Mouse (Mus musculus) midbrain, embryonic 10.5 days (tissue): ENCODE data around the gene Mef2c. TPM values are rescaled to one million over a fixed set of nuclear protein-coding genes. Genes with fewer than 3 reads are reported as not detected.

ENCODE experiments used
- DNase-seq: peaks from one replicate; pipeline ENCODE4 v3.0.0-alpha.2; 2017; ENCODE audit warnings: low spot score
- H3K27ac ChIP-seq: fragments of 300-500 bp; sonication (generic); replicated peaks from 2 replicates; pipeline ENCODE4 v1.5.1; 2016; ENCODE audit warnings: mild to moderate bottlenecking
- H3K27me3 ChIP-seq: fragments of 300-500 bp; sonication (generic); 2 replicates; pipeline ENCODE4 v1.6.1; 2016; ENCODE audit warnings: low read depth, mild to moderate bottlenecking; ENCODE audit not compliant: poor library complexity, severe bottlenecking
- H3K36me3 ChIP-seq: fragments of 300-500 bp; sonication (generic); 2 replicates; pipeline ENCODE4 v1.6.1; 2016; ENCODE audit warnings: mild to moderate bottlenecking, moderate library complexity
- H3K4me1 ChIP-seq: fragments of 300-500 bp; sonication (generic); 2 replicates; pipeline ENCODE4 v1.6.1; 2016
- H3K4me3 ChIP-seq: fragments of 300-500 bp; sonication (generic); 2 replicates; pipeline ENCODE4 v1.5.1; 2016; ENCODE audit warnings: mild to moderate bottlenecking, moderate library complexity
- H3K9me3 ChIP-seq: fragments of 300-500 bp; sonication (generic); replicated peaks from 2 replicates; pipeline ENCODE4 v1.6.1; 2016; ENCODE audit warnings: mild to moderate bottlenecking
- WGBS: fragments of 180-500 bp; shearing (Covaris S2); methylation state at CpG from one replicate; pipeline ENCODE4 v1.1.7; 2016; 5-methylcytosine and 5-hydroxymethylcytosine counted together
- polyA plus RNA-seq: library from polyadenylated mRNA; unstranded; fragments of >200 nt; fragmentation: Nextera tagmentation; extraction: Ambion mirVana; gene quantifications from 2 replicates; pipeline ENCODE4 v1.2.1, GENCODE M21; 2016

Gene Mef2c
- polyA plus RNA-seq, 1 experiment from 2014 or later: 11.9 TPM

- Histone ChIP-seq H3K9me3 (no peaks in the 10 kb centered on the region), H3K27ac (no peak overlapping the region), H3K27me3 (no peaks in the 10 kb centered on the region), H3K4me3 (no peak overlapping the region), H3K36me3 (no peaks in the 10 kb centered on the region), H3K4me1 (peaks cover under 1% of the 10 kb centered on the region)
- 72% methylated on average over 8 of the region's 8 CpGs for WGBS
- DNase-seq: no peak
These were observed 63.1 kb downstream of the Mef2c start for GRCm38 (mm10) chr13:83566834-83567534.

- Histone ChIP-seq H3K9me3 (no peaks in the 10 kb centered on the region), H3K4me1 (peaks cover 8% of the 10 kb centered on the region), H3K27ac (no peak overlapping the region), H3K27me3 (no peaks in the 10 kb centered on the region), H3K4me3 (no peak overlapping the region), H3K36me3 (no peaks in the 10 kb centered on the region)
- DNase-seq: no peak
- WGBS: 63% methylated on average over 3 of the region's 3 CpGs
These were observed 63.8 kb downstream of the Mef2c start for GRCm38 (mm10) chr13:83567681-83568080.

DNA sequence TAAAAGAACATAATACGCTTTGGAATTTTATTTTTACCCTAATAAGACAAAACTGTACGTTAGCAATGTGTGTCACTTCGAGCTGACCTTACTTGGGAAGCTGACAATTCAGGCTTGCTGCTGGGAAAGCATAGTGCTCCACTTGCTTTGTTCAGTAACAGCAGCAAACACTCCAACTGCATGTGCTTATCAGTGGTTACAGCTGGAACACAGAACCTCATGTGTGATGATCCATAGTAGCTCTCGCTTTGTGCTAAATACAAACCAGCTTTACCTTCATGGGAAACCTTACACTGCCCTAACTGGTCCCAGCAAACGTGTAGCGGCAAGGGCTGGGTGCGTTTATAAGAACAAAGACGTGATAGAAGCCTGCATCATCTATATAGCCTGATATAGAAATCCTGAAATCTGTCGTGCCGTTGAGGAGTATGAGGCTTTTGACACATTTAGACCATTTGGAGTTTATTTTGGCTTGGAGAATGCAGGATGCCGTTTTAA lies 65.0 kb downstream of the Mef2c start:
- Histone ChIP-seq H3K4me1 (peaks cover 19% of the 10 kb centered on the region), H3K36me3 (no peaks in the 10 kb centered on the region), H3K4me3 (no peak overlapping the region), H3K27ac (no peak overlapping the region), H3K9me3 (no peaks in the 10 kb centered on the region), H3K27me3 (no peaks in the 10 kb centered on the region)
- 87% methylated on average over 11 of the region's 11 CpGs for WGBS
- no peak for DNase-seq

GRCm38 (mm10) chr13:83571973-83572447 lies 68.2 kb downstream of the Mef2c start:
- no peaks in the 10 kb centered on the region for H3K9me3 ChIP-seq
- peak; percentile 25 for DNase-seq
- no peak overlapping the region for H3K27ac ChIP-seq
- WGBS: 39% methylated on average over 7 of the region's 7 CpGs
- peaks cover 7% of the 10 kb centered on the region; the same call in 1 of the 2 replicates for H3K27me3 ChIP-seq
- H3K4me3 ChIP-seq: no peak overlapping the region
- peaks cover 21% of the 10 kb centered on the region for H3K4me1 ChIP-seq
- no peaks in the 10 kb centered on the region for H3K36me3 ChIP-seq

GRCm38 (mm10) chr13:83572469-83572868 lies 68.6 kb downstream of the Mef2c start:
- no peaks in the 10 kb centered on the region for H3K9me3 ChIP-seq
- WGBS: 82% methylated on average over 5 of the region's 5 CpGs

DNA sequence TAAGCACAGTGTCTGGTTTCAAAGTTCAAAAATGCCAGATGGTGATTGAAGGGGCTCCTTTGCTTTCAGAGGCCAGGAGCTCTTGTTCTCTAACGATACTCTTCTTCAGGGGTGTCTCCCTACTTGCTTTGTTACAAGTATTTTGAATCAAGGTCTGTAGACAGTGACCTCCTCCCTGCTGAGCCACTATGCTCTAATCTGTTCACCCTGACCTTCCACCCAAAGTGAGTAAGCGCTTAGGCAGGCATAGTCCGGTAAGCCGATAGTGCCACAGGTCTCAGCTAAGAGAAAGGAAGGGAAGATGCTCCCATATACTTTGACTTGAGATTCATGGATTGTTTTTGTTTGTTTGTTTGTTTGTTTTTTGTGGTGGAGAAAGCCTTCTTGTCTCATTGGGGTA lies 69.5 kb downstream of the Mef2c start:
- no peak overlapping the region for H3K27ac ChIP-seq
- DNase-seq: no peak
- H3K36me3 ChIP-seq: no peaks in the 10 kb centered on the region
- H3K27me3 ChIP-seq: peaks cover 7% of the 10 kb centered on the region; the same call in 1 of the 2 replicates
- H3K4me3 ChIP-seq: no peak overlapping the region
- H3K9me3 ChIP-seq: no peaks in the 10 kb centered on the region
- peaks cover 21% of the 10 kb centered on the region for H3K4me1 ChIP-seq
- WGBS: 20% methylated on average over 4 of the region's 4 CpGs

More at GRCm38 (mm10) chr13:83572469-83572868, 68.6 kb downstream of the Mef2c start:
- no peak for DNase-seq
- Histone ChIP-seq H3K27ac (no peak overlapping the region), H3K27me3 (peaks cover 7% of the 10 kb centered on the region; the same call in 1 of the 2 replicates), H3K4me1 (peaks cover 21% of the 10 kb centered on the region), H3K36me3 (no peaks in the 10 kb centered on the region), H3K4me3 (no peak overlapping the region)

GRCm38 (mm10) chr13:83573855-83574583 lies 70.2 kb downstream of the Mef2c start:
- no peaks in the 10 kb centered on the region for H3K36me3 ChIP-seq
- H3K27ac ChIP-seq: no peak overlapping the region
- DNase-seq: no peak
- peaks cover 7% of the 10 kb centered on the region; the same call in 1 of the 2 replicates for H3K27me3 ChIP-seq
- 66% methylated on average over 8 of the region's 8 CpGs for WGBS
- no peaks in the 10 kb centered on the region for H3K9me3 ChIP-seq
- H3K4me1 ChIP-seq: peaks cover 21% of the 10 kb centered on the region
- H3K4me3 ChIP-seq: no peak overlapping the region

- peaks cover 21% of the 10 kb centered on the region for H3K4me1 ChIP-seq
- no peak overlapping the region for H3K27ac ChIP-seq
- H3K27me3 ChIP-seq: peaks cover 7% of the 10 kb centered on the region; the same call in 1 of the 2 replicates
- DNase-seq: no peak
- no peak overlapping the region for H3K4me3 ChIP-seq
- WGBS: 80% methylated on average over 8 of the region's 8 CpGs
- H3K9me3 ChIP-seq: no peaks in the 10 kb centered on the region
- no peaks in the 10 kb centered on the region for H3K36me3 ChIP-seq
These were observed 71.0 kb downstream of the Mef2c start for GRCm38 (mm10) chr13:83574866-83575265.

DNA sequence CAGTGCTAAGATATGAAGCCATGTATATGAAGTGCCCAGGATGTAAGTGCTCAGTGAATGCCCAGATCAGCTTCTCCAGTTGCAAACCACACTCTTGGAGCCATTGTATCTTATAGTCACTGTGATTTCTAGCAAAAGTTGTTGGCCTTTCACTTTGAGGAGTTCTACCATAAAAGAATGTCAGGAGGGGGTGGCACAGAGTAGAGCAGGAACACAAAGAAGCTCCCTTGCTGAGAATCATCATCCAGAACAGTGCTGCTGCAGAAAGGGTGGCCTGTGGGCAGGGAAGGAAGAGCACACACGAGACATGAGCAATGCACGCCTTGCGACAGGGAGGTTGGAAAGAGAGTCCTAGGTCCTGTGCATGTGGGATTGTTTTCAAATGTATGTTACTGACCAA lies 75.6 kb downstream of the Mef2c start:
- DNase-seq: no peak

GRCm38 (mm10) chr13:83580856-83581255 lies 77.0 kb downstream of the Mef2c start:
- 80% methylated on average over 5 of the region's 5 CpGs for WGBS
- Histone ChIP-seq H3K4me1 (no peaks in the 10 kb centered on the region), H3K36me3 (no peaks in the 10 kb centered on the region), H3K27ac (no peak overlapping the region), H3K9me3 (no peaks in the 10 kb centered on the region), H3K4me3 (no peak overlapping the region), H3K27me3 (peaks cover 7% of the 10 kb centered on the region; the same call in 1 of the 2 replicates)
- DNase-seq: no peak

More for the DNA sequence above, 75.6 kb downstream of the Mef2c start:
- no peaks in the 10 kb centered on the region for H3K9me3 ChIP-seq
- no peaks in the 10 kb centered on the region for H3K36me3 ChIP-seq
- no peak overlapping the region for H3K4me3 ChIP-seq
- H3K27me3 ChIP-seq: peaks cover 7% of the 10 kb centered on the region; the same call in 1 of the 2 replicates
- no peak overlapping the region for H3K27ac ChIP-seq
- no peaks in the 10 kb centered on the region for H3K4me1 ChIP-seq
- WGBS: 91% methylated on average over 3 of the region's 3 CpGs

- Histone ChIP-seq H3K4me1 (no peaks in the 10 kb centered on the region), H3K27ac (no peak overlapping the region), H3K9me3 (no peaks in the 10 kb centered on the region), H3K36me3 (no peaks in the 10 kb centered on the region), H3K4me3 (no peak overlapping the region), H3K27me3 (no peaks in the 10 kb centered on the region)
- DNase-seq: no peak
- 89% methylated on average over 1 of the region's 1 CpGs for WGBS
These were observed 78.7 kb downstream of the Mef2c start for GRCm38 (mm10) chr13:83582564-83582963.

DNA sequence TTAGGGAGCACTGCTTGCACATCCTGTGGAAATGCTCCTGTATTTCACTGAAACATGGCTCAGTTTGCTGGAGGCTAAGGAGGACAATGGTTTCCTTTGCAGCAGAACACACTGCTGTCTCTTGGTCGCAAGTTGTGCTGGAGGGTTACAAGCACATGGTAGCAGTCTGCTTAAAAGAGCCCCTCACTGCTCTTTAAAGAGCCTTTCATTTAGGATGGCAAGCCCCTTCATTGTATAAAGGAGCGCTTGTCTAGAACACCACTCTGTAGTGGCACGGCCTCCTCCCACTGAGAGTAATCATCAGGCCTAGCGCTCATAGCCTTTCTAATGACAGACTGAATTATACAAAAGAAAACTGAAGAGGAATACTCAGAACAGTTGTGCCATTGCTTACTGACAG lies 80.0 kb downstream of the Mef2c start:
- Histone ChIP-seq H3K4me3 (no peak overlapping the region), H3K4me1 (no peaks in the 10 kb centered on the region), H3K27ac (no peak overlapping the region), H3K36me3 (no peaks in the 10 kb centered on the region), H3K27me3 (no peaks in the 10 kb centered on the region), H3K9me3 (no peaks in the 10 kb centered on the region)
- DNase-seq: no peak
- WGBS: 76% methylated on average over 4 of the region's 4 CpGs

- DNase-seq: no peak
- 90% methylated on average over 5 of the region's 5 CpGs for WGBS
- Histone ChIP-seq H3K4me1 (no peaks in the 10 kb centered on the region), H3K4me3 (no peak overlapping the region), H3K27me3 (no peaks in the 10 kb centered on the region), H3K9me3 (no peaks in the 10 kb centered on the region), H3K27ac (no peak overlapping the region), H3K36me3 (no peaks in the 10 kb centered on the region)
These were observed 81.5 kb downstream of the Mef2c start for GRCm38 (mm10) chr13:83585359-83585758.
